Mouse (Mus musculus): ENCODE data around the gene Senp8. TPM values are rescaled to one million over a fixed set of nuclear protein-coding genes. Genes with fewer than 3 reads are reported as not detected.

The Senp8 gene
- polyA plus RNA-seq, 1 experiment from 2014 or later = 24.1 TPM

- Histone ChIP-seq H3K9me3 (ENCODE audit: control insufficient read depth, low read length) (no peaks in the 10 kb centered on the region), H3K36me3 (ENCODE audit: control insufficient read depth, insufficient read depth, low read length) (no peaks in the 10 kb centered on the region), H3K4me1 (replicated peaks; ENCODE audit: control insufficient read depth, insufficient read depth, low read length) (no peaks in the 10 kb centered on the region), H3K4me3 (ENCODE audit: low read depth, low read length) (no peak overlapping the region), H3K9ac (ENCODE audit: low read depth, low read length) (no peak overlapping the region), H3K4me2 (replicated peaks; ENCODE audit: low read depth, low read length) (no peak overlapping the region), H3K27ac (ENCODE audit: low read depth, low read length) (no peak overlapping the region), H3K27me3 (ENCODE audit: control insufficient read depth, insufficient read depth, low read length) (no peaks in the 10 kb centered on the region)
- WGBS = 75% methylated on average over 8 of the region's 8 CpGs
- peak; percentile 8 for DNase-seq (ENCODE audit: low spot score)
- ATAC-seq (ENCODE audit: low FRiP score) = no peak
Measured at GRCm38 (mm10) chr9:59723791-59724442, 26.6 kb downstream of the Senp8 start.

DNA sequence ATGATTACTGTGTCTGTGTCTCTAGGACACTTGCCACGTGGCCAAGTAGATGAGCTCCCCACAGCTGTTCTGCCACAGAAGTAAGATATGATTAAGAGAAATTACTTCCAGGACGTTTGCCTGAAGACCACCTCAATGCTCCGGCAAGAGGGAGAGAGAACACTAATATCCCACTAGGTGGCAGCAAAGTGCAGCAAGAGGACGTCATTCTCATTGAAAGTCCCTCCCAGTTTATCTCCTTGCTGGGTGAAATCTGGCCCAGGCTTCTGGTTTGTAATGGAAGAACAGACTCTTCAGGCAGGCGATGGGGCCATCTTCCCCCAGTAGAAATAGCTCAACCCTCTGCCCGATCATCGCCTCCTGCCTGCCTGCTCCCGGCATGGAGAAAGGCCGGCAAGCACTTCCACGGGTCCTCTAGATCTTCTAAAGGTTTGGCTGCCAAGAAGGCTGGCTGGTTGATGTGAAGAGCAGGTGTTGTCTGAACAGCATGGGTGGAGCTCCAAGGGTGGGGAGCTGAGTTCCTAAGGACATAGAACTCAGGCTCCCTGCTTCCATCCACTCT, 27.3 kb downstream of the Senp8 start:
- 22% methylated on average over 10 of the region's 10 CpGs for WGBS
- H3K27ac ChIP-seq (ENCODE audit: low read depth, low read length) = no peak overlapping the region
- H3K9me3 ChIP-seq (ENCODE audit: control insufficient read depth, low read length) = no peaks in the 10 kb centered on the region
- no peaks in the 10 kb centered on the region for H3K27me3 ChIP-seq (ENCODE audit: control insufficient read depth, insufficient read depth, low read length)
- no peaks in the 10 kb centered on the region for H3K36me3 ChIP-seq (ENCODE audit: control insufficient read depth, insufficient read depth, low read length)
- no peak overlapping the region for H3K4me2 ChIP-seq (replicated peaks; ENCODE audit: low read depth, low read length)
- H3K4me3 ChIP-seq (ENCODE audit: low read depth, low read length) = no peak overlapping the region
- ATAC-seq (ENCODE audit: low FRiP score) = no peak
- H3K9ac ChIP-seq (ENCODE audit: low read depth, low read length) = no peak overlapping the region
- no peaks in the 10 kb centered on the region for H3K4me1 ChIP-seq (replicated peaks; ENCODE audit: control insufficient read depth, insufficient read depth, low read length)
- DNase-seq (ENCODE audit: low spot score) = peak; percentile 88

GRCm38 (mm10) chr9:59721144-59721543, 29.4 kb downstream of the Senp8 start:
- no peak overlapping the region for H3K9ac ChIP-seq (ENCODE audit: low read depth, low read length)
- H3K4me1 ChIP-seq (replicated peaks; ENCODE audit: control insufficient read depth, insufficient read depth, low read length) = no peaks in the 10 kb centered on the region
- H3K9me3 ChIP-seq (ENCODE audit: control insufficient read depth, low read length) = no peaks in the 10 kb centered on the region
- no peak overlapping the region for H3K27ac ChIP-seq (ENCODE audit: low read depth, low read length)
- H3K36me3 ChIP-seq (ENCODE audit: control insufficient read depth, insufficient read depth, low read length) = no peaks in the 10 kb centered on the region
- 90% methylated on average over 5 of the region's 5 CpGs for WGBS
- DNase-seq (ENCODE audit: low spot score) = no peak
- H3K4me2 ChIP-seq (replicated peaks; ENCODE audit: low read depth, low read length) = no peak overlapping the region
- no peaks in the 10 kb centered on the region for H3K27me3 ChIP-seq (ENCODE audit: control insufficient read depth, insufficient read depth, low read length)
- no peak overlapping the region for H3K4me3 ChIP-seq (ENCODE audit: low read depth, low read length)
- no peak for ATAC-seq (ENCODE audit: low FRiP score)

- H3K4me1 ChIP-seq (replicated peaks; ENCODE audit: control insufficient read depth, insufficient read depth, low read length) = no peaks in the 10 kb centered on the region
- no peaks in the 10 kb centered on the region for H3K36me3 ChIP-seq (ENCODE audit: control insufficient read depth, insufficient read depth, low read length)
- H3K27me3 ChIP-seq (ENCODE audit: control insufficient read depth, insufficient read depth, low read length) = no peaks in the 10 kb centered on the region
- no peaks in the 10 kb centered on the region for H3K9me3 ChIP-seq (ENCODE audit: control insufficient read depth, low read length)
- H3K9ac ChIP-seq (ENCODE audit: low read depth, low read length) = no peak overlapping the region
- no peak for ATAC-seq (ENCODE audit: low FRiP score)
- no peak overlapping the region for H3K27ac ChIP-seq (ENCODE audit: low read depth, low read length)
- WGBS = 84% methylated on average over 4 of the region's 4 CpGs
- no peak overlapping the region for H3K4me2 ChIP-seq (replicated peaks; ENCODE audit: low read depth, low read length)
- DNase-seq (ENCODE audit: low spot score) = no peak
- H3K4me3 ChIP-seq (ENCODE audit: low read depth, low read length) = no peak overlapping the region
Measured at GRCm38 (mm10) chr9:59718237-59718636, 32.3 kb downstream of the Senp8 start.

DNA sequence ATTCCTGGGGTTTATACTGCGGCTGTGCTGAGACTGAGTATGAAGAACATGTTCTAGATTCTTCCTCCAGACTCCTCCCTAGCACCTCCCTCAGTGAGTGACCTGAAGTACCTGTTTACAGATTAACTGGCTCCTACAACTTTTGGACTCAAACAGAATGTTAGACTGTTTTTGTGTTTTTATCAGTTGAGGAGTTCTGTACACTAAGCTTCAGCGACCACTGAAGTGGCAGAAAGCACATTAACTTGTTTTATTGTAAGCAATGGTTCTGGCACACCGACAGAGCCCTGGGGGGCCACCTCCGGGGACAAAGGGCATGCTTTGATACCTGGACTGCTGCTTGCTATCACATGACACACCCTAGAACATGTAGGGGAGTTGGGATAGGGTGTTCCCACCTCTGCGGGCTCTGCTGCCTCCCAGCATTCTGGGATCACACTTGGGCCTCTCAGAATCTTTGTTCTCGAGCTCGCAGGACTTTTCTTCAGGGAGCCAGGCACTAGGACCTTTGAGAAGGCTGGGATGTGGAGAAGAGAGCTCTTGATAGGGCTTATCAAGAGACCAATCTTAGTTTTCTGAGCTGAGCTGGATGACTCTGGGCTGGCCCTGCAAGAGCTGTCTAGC, 34.1 kb downstream of the Senp8 start:
- 82% methylated on average over 7 of the region's 7 CpGs for WGBS
- no peaks in the 10 kb centered on the region for H3K9me3 ChIP-seq (ENCODE audit: control insufficient read depth, low read length)
- H3K27ac ChIP-seq (ENCODE audit: low read depth, low read length) = no peak overlapping the region
- no peak overlapping the region for H3K4me2 ChIP-seq (replicated peaks; ENCODE audit: low read depth, low read length)
- no peak overlapping the region for H3K4me3 ChIP-seq (ENCODE audit: low read depth, low read length)
- no peak overlapping the region for H3K9ac ChIP-seq (ENCODE audit: low read depth, low read length)
- ATAC-seq (ENCODE audit: low FRiP score) (no peak), DNase-seq (ENCODE audit: low spot score) (no peak)
- H3K27me3 ChIP-seq (ENCODE audit: control insufficient read depth, insufficient read depth, low read length) = no peaks in the 10 kb centered on the region
- H3K36me3 ChIP-seq (ENCODE audit: control insufficient read depth, insufficient read depth, low read length) = no peaks in the 10 kb centered on the region
- H3K4me1 ChIP-seq (replicated peaks; ENCODE audit: control insufficient read depth, insufficient read depth, low read length) = no peaks in the 10 kb centered on the region

GRCm38 (mm10) chr9:59709225-59709624, 41.3 kb downstream of the Senp8 start:
- DNase-seq (ENCODE audit: low spot score) (no peak), ATAC-seq (ENCODE audit: low FRiP score) (no peak)
- no peaks in the 10 kb centered on the region for H3K27me3 ChIP-seq (ENCODE audit: control insufficient read depth, insufficient read depth, low read length)
- no peak overlapping the region for H3K27ac ChIP-seq (ENCODE audit: low read depth, low read length)
- no peaks in the 10 kb centered on the region for H3K36me3 ChIP-seq (ENCODE audit: control insufficient read depth, insufficient read depth, low read length)
- H3K4me1 ChIP-seq (replicated peaks; ENCODE audit: control insufficient read depth, insufficient read depth, low read length) = no peaks in the 10 kb centered on the region
- no peak overlapping the region for H3K4me3 ChIP-seq (ENCODE audit: low read depth, low read length)
- 74% methylated on average over 3 of the region's 3 CpGs for WGBS
- no peak overlapping the region for H3K9ac ChIP-seq (ENCODE audit: low read depth, low read length)
- H3K4me2 ChIP-seq (replicated peaks; ENCODE audit: low read depth, low read length) = no peak overlapping the region
- no peaks in the 10 kb centered on the region for H3K9me3 ChIP-seq (ENCODE audit: control insufficient read depth, low read length)

DNA sequence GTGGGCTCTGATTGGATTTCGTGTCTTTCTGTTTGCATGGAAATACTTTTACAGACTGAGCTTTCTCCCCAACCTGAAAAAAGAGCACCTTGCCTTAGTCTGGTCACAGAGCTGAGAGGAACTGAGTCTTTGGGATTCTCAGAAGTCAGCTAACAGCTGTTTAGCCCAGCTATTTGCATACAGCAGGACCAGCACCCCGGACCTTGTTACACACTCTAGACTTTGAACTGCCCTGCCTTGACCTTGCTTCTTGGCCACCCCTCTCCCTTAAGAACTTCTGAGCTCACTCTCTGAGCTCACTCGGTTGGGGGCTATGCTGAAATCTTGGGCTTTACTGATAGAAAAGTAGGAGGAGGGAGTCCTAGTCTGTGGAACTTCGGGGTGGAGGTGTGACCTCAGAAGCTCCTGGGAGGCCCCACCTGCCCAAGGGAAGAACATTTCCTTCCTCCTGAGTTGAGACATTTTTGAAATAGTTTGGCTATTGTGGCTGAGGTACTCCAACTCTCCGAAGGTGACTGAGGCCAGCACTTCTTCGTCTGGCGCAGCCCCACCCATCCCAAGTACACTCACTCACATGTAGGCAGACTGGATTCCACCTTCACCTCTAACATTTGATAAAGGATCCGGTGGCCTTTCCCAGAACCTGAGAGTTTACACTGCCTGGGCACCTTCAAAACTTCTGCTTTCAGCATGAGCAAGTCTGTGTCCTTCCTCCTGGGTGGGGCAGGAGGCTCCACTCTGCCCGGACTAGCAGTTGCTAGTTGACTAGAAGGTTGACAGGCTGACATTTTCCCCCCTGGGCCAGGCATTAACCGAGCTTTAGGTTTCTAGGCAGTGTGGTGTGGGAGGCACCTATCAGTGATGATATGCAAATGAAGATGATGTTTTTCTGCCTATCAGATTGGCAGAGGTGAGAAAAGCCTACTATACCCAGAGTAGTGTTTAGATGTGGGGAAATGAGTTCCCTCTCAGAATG, 43.4 kb downstream of the Senp8 start:
- Histone ChIP-seq H3K36me3 (ENCODE audit: control insufficient read depth, insufficient read depth, low read length) (no peaks in the 10 kb centered on the region), H3K9me3 (ENCODE audit: control insufficient read depth, low read length) (no peaks in the 10 kb centered on the region), H3K27me3 (ENCODE audit: control insufficient read depth, insufficient read depth, low read length) (no peaks in the 10 kb centered on the region), H3K27ac (ENCODE audit: low read depth, low read length) (no peak overlapping the region), H3K9ac (ENCODE audit: low read depth, low read length) (no peak overlapping the region), H3K4me2 (replicated peaks; ENCODE audit: low read depth, low read length) (no peak overlapping the region), H3K4me3 (ENCODE audit: low read depth, low read length) (no peak overlapping the region), H3K4me1 (replicated peaks; ENCODE audit: control insufficient read depth, insufficient read depth, low read length) (no peaks in the 10 kb centered on the region)
- WGBS = 68% methylated on average over 10 of the region's 10 CpGs
- no peak for DNase-seq (ENCODE audit: low spot score)
- no peak for ATAC-seq (ENCODE audit: low FRiP score)

- ATAC-seq (ENCODE audit: low FRiP score) (no peak), DNase-seq (ENCODE audit: low spot score) (no peak)
Measured at GRCm38 (mm10) chr9:59703099-59703498, 47.4 kb downstream of the Senp8 start.

More at GRCm38 (mm10) chr9:59703099-59703498, 47.4 kb downstream of the Senp8 start:
- no peak overlapping the region for H3K4me3 ChIP-seq (ENCODE audit: low read depth, low read length)
- no peaks in the 10 kb centered on the region for H3K27me3 ChIP-seq (ENCODE audit: control insufficient read depth, insufficient read depth, low read length)
- no peaks in the 10 kb centered on the region for H3K4me1 ChIP-seq (replicated peaks; ENCODE audit: control insufficient read depth, insufficient read depth, low read length)
- H3K9me3 ChIP-seq (ENCODE audit: control insufficient read depth, low read length) = no peaks in the 10 kb centered on the region
- no peaks in the 10 kb centered on the region for H3K36me3 ChIP-seq (ENCODE audit: control insufficient read depth, insufficient read depth, low read length)
- 70% methylated on average over 6 of the region's 6 CpGs for WGBS
- no peak overlapping the region for H3K4me2 ChIP-seq (replicated peaks; ENCODE audit: low read depth, low read length)
- H3K9ac ChIP-seq (ENCODE audit: low read depth, low read length) = no peak overlapping the region
- no peak overlapping the region for H3K27ac ChIP-seq (ENCODE audit: low read depth, low read length)

All from hindbrain, embryonic 11.5 days (tissue).